Mouse (Mus musculus) heart, postnatal 4 days (tissue): ENCODE measurements around the gene Rpl4. TPM values are rescaled to one million over a fixed set of nuclear protein-coding genes. Genes with fewer than 3 reads are reported as not detected.
"Not testable (repeated sequence)": the region's sequence is repeated elsewhere in the genome, so short reads cannot be mapped to it uniquely, and the experiment has no call there.

Experiments used
- DNase-seq: peaks from one replicate; pipeline ENCODE4 v3.0.0; 2021
- total RNA-seq, 2 experiments: library from RNA; stranded (reverse); gene quantifications; 2 replicates each; pipeline ENCODE4 v1.2.3; 2021

Gene Rpl4
- total RNA-seq, result 100 to 1,000 TPM; 768 to 770 TPM

GRCm38 (mm10) chr9:64172816-64173665 is at the start of gene Rpl4, which contains the start of gene Zwilch:
Gene Rpl4, plus strand, starts transcription at chr9:64173375.
Gene Zwilch, minus strand, starts transcription at chr9:64173104.
- peak; percentile 84 for DNase-seq

DNA sequence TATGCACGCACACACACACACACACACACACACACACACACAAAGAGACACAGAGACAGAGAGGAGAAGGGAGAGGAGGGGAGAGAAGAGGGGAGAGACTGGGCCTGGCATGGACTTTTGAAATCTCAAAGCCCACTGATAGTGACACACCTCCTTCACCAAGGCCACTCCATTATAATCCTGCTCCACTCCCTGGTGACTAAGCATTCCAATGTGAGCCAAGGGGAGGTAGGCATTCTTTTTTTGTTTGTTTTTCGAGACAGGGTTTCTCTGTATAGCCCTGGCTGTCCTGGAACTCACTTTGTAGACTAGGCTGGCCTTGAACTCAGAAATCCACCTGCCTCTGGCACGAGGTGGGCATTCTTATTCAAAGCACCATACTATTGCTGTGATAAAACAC is 48.3 kb upstream of the Rpl4 start:
- DNase-seq, result not testable (repeated sequence)

- no peak for DNase-seq
These were observed 47.9 kb upstream of the Rpl4 start for GRCm38 (mm10) chr9:64125307-64125706.

DNA sequence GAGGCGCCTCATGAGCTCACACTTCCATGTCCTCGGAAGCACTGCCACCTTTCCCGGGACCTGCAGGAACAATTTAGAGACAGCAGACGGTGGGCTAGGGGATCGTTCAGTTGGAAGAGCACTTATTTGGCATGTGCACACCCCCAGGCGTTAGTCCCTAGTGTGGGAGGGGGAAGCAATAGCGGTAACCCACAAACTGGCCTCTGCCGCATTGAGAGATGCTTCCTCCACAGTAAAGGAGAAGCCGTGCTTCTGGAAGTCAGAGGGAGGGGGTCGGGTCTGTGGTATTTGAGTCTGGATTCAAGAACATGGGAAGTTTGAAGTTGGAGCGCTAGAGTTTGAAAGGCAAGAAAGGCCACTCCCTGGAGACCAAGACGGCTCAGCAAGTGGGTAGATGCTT is 47.1 kb upstream of the Rpl4 start:
- no peak for DNase-seq

DNA sequence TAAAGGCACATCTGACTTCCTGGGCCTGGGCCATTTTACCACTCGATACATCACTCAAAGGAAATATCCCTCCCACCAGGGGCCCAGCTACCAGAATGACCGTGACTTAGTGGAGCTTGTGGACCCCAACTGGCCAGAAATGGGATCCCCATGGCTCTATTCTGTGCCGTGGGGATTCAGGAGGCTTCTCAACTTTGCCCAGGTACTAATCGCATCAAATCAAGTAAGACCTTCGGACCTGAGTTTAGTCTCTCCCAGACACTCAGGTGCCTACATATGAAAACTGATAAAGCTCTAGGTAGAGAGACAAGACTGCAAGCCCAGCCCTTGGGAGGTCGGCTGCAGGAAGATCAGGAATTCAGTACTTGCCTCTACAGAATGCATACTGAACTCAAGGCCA is 41.6 kb upstream of the Rpl4 start:
- DNase-seq, result no peak

GRCm38 (mm10) chr9:64138896-64139295 is 34.3 kb upstream of the Rpl4 start:
- DNase-seq, result peak; percentile 68

DNA sequence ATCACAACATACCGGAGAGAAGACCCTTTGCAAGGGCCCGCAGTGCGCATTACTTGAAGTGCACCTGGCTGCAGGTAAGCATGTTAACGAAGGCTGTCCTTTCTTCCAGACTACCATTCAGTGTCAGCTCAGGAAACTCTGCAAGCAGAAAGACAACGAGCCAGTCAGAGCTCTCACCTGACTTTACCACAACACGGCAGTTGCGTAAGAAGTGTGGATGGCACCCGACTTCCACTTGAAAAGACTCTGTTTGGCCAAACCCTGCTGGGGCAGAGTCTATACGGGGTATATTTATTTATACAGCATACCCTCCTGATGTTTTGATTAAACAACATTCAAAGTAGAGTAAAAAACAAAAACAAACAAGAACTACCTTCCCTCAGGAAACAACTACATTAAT is 33.3 kb upstream of the Rpl4 start:
- no peak for DNase-seq

- no peak for DNase-seq
These were observed 16.5 kb upstream of the Rpl4 start for GRCm38 (mm10) chr9:64156641-64157040.

DNA sequence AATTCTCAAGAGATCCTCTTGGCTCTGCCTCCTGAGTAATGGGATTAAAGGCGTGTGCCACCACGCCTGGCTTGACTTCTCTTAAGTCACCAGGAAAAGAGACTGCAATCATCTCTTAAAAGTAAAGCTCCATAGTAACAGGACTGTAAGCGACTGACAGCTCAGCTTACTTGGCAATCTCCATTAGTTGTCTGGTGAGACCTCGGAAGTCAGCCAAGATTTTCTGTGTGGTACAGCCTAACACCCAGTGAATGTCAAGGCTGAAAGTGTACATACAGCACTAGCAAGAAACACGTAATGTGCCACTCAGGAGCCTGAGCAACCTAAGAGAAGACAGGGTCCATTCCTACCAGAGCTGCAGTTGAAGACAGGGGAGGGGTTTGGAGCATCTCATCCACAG is 12.7 kb upstream of the Rpl4 start:
- DNase-seq, result no peak

DNA sequence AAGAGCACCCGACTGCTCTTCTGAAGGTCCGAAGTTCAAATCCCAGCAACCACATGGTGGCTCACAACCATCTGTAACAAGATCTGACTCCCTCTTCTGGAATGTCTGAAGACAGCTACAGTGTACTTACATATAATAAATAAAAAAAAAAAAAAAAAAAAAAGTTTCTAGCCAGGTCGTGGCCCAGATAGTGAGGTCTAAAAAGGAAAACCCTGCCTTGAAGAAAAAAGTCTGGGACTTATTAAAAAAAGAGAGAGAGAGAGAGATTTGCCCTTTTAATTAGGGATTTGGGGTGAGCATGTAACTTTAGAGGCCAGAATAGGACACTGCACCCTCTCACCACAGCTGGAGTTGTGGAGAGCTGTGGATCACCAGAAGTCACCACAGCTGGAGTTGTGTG is 3.2 kb upstream of the Rpl4 start:
- not testable (repeated sequence) for DNase-seq

DNA sequence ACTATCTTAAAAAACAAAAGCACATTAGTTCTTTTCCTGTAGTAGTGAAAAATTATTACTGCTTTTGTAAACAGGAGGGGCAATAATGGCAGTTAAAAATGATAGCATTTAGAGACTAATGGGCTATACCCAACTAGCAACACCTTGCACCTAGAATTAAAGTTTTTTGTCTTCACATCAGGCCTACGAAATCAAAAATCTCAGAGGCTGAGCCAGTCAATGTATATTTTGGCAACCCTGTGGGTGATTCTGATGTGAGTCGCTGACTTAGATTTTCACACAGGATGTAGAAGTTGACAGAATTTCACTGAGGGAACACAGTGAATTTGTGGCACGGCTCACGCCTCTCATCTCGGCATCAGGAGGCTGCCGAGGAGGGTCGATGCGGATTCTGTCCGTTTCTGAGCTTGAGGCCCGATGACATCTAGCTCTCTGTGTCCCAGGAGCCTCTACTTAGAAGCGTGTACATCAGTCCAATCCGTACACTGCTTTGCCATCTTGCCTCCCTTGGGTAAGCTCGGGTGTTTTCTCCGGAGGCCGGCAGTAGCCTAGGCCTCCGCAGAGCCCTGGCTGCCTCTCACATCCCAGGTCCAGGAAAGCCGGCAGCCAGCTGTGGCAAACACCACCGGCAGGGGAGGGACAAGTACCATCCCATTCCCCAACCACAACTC is 895 bp upstream of the Rpl4 start:
- DNase-seq, result no peak

GRCm38 (mm10) chr9:64173666-64174220 is 568 bp downstream of the Rpl4 start:
- DNase-seq, result no peak

DNA sequence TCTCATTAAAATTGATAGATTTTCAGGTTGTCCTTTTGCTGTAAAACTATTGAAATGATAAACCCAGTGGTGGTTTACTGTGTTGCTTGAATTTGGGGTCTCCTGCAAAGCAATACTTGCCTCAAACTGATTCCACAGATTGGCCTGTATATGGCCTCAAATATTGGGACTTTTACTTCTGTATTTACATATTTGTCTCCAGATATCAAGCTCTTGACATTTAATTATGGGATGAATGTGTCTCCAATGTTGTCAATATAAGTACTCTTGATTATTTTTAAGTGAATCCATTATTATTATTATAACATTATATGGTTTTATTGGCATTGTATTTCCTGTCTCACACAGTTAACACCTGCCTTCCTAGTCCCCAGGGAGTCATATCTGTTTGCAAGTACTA is 1.2 kb downstream of the Rpl4 start:
- DNase-seq, result no peak

GRCm38 (mm10) chr9:64174766-64175165 is 1.6 kb downstream of the Rpl4 start:
- no peak for DNase-seq

GRCm38 (mm10) chr9:64175378-64175777 is 2.2 kb downstream of the Rpl4 start:
- DNase-seq, result no peak

DNA sequence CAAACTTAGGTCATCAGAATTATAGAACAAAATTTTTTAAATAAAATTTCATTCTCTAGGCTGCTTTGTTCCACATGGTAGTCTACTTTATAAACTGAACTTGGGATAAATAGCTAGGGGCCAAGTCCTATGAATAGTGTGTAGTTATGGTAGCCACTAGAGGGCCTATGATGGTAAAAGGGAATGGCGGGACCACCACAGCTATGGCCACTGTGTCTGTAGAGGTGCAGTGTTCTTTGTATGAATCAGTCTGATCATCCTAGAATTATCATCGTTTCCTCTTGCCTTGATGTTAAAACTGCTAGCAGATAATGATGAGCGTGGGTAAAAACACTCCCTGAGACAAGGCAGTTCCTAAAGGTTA is 5.4 kb downstream of the Rpl4 start:
- DNase-seq, result no peak

GRCm38 (mm10) chr9:64178974-64179646 is 5.9 kb downstream of the Rpl4 start, which contains the start of gene Snapc5:
Gene Snapc5, plus strand, starts transcription at chr9:64179274.
- peak; percentile 92 for DNase-seq

DNA sequence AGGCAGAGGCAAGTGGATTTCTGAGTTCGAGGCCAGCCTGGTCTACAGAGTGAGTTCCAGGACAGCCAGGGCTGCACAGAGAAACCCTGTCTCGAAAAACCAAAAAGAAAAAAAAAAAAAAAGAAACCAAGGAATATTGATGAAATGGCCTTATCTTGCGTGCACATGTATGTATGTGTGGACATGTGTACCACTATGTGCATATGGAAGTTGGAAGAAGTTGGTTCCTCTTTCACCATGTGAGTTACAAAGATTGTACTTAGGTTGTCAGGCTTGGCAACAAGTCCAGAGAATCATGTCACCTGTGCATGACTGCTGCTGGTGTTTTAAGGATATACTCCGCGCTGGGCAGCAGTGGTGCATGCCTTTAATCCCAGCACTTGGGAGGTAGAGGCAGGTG is 10.1 kb downstream of the Rpl4 start:
- DNase-seq, result not testable (repeated sequence)

- DNase-seq, result no peak
These were observed 11.1 kb downstream of the Rpl4 start for GRCm38 (mm10) chr9:64184166-64184840.

GRCm38 (mm10) chr9:64193879-64194278 is 20.7 kb downstream of the Rpl4 start:
- DNase-seq, result no peak

DNA sequence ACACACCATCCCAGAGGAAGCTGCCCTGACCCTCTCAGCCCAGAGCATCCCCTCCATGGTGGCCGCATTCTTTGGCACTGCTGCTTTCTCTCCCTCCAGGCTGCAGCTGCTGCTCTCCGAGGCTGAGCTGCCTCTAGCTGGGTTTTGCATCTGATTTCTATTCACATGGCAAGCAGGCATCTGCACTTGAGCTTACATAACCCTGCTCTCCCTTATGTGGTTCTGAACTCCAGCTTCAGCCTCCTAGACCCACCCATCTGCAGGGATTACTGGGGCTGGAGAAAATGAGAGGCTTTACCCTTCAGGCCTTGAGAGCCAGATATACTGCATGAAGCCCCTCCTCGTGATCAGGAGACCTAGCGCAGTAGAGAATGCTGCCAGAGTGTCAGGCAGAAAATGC is 22.4 kb downstream of the Rpl4 start:
- peak; percentile 11 for DNase-seq

DNA sequence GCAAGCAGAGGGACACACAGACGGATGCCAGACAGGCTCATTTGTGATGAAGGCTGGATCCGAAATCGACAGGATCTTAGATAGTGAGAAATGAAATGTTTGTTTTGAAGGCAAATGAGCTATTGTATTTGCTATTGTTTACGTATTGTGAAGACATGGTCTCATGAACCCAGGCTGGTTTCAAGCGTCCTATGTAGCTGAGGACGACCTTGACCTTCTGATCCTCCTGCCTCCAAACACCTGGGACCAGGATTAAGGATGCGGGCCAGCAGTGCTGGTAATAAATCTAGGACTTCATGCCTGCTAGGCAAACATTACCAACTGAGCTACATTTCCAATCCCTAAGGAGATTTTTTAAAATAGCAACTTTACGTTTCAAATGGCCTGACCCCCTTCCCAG is 24.3 kb downstream of the Rpl4 start:
- no peak for DNase-seq
